Mouse (Mus musculus): ENCODE measurements around the gene Sypl. TPM values are rescaled to one million over a fixed set of nuclear protein-coding genes. Genes with fewer than 3 reads are reported as not detected.

The Sypl gene
- total and polyA plus RNA-seq, 3 experiments = 13.3 to 110 (median 52.8) TPM

GRCm38 (mm10) chr12:32943347-32943746, 10.3 kb upstream of the Sypl start (continued):
- TF ChIP-seq NELFE (IDR thresholded peaks at IDR 0.05; ENCODE audit: low read depth, low read length) (no peak), ZMIZ1 (IDR thresholded peaks at IDR 0.05; ENCODE audit: low read depth, low read length) (no peak), GABPA (IDR thresholded peaks at IDR 0.05; ENCODE audit: low read depth, low read length) (no peak)

- Histone ChIP-seq H3K36me3 (ENCODE audit: control insufficient read depth in 1 of 2, insufficient read depth in 2 of 2, low read length in 2 of 2) (no peaks in the 10 kb centered on the region), H3K9ac (ENCODE audit: control insufficient read depth, low read depth, low read length, poor library complexity, severe bottlenecking) (no peak overlapping the region), H3K27ac (ENCODE audit: control insufficient read depth, low read depth, low read length) (no peak overlapping the region), H3K27me3 (ENCODE audit: control insufficient read depth in 1 of 2, insufficient read depth in 2 of 2, low read length in 2 of 2) (peaks cover 0 to 3% of the 10 kb centered on the region in 2 experiments; a peak in 1 of 4 replicates), H3K4me1 (ENCODE audit: control insufficient read depth in 1 of 2, insufficient read depth in 2 of 2, low read length in 2 of 2) (no peaks in the 10 kb centered on the region), H3K79me2 (ENCODE audit: control insufficient read depth, insufficient read depth, low read length, poor library complexity) (no peaks in the 10 kb centered on the region), H3K4me3 (ENCODE audit: control insufficient read depth in 1 of 2, insufficient read depth in 1 of 2, low read depth in 2 of 2, low read length in 2 of 2) (no peak overlapping the region), H3K9me3 (replicated peaks; ENCODE audit: insufficient read depth, low read length) (no peaks in the 10 kb centered on the region)
- TF ChIP-seq MYB (IDR thresholded peaks at IDR 0.05; ENCODE audit: low read depth, low read length) (no peak), NELFE (IDR thresholded peaks at IDR 0.05; ENCODE audit: low read depth, low read length) (no peak), BHLHE40 (IDR thresholded peaks at IDR 0.05; ENCODE audit: borderline replicate concordance, low read depth, low read length) (no peak), HCFC1 (IDR thresholded peaks at IDR 0.05; ENCODE audit: low read depth, low read length) (no peak), CHD1 (IDR thresholded peaks at IDR 0.05; ENCODE audit: low read depth, low read length) (no peak), POLR2AphosphoS2 (IDR thresholded peaks at IDR 0.05; ENCODE audit: low read length) (no peak), USF2 (IDR thresholded peaks at IDR 0.05; ENCODE audit: borderline replicate concordance in 1 of 2, insufficient read depth in 1 of 2, low read depth in 1 of 2, low read length in 2 of 2) (no peak), ZC3H11A (IDR thresholded peaks at IDR 0.05; ENCODE audit: low read depth, low read length) (no peak), RAD21 (IDR thresholded peaks at IDR 0.05; ENCODE audit: low read depth, low read length) (no peak), TBP (IDR thresholded peaks at IDR 0.05; ENCODE audit: low read depth, low read length) (no peak), NRF1 (IDR thresholded peaks at IDR 0.05; ENCODE audit: insufficient read depth, low read depth, low read length, poor library complexity, severe bottlenecking) (no peak), MXI1 (IDR thresholded peaks at IDR 0.05; ENCODE audit: low read depth, low read length) (no peak), RCOR1 (IDR thresholded peaks at IDR 0.05; ENCODE audit: low read depth, low read length) (no peak), TCF12 (IDR thresholded peaks at IDR 0.05; ENCODE audit: low read depth, low read length) (no peak), EP300 (IDR thresholded peaks at IDR 0.05; ENCODE audit: low read depth in 1 of 2, low read length in 2 of 2) (no peak), POLR2AphosphoS5 (IDR thresholded peaks at IDR 0.05; ENCODE audit: borderline replicate concordance, low read depth, low read length) (no peak), SMC3 (IDR thresholded peaks at IDR 0.05; ENCODE audit: low read depth, low read length) (no peak), E2F4 (IDR thresholded peaks at IDR 0.05; ENCODE audit: borderline replicate concordance, low read depth, low read length) (no peak)
- DNase-seq (ENCODE audit: low read depth, low spot score) = no peak
These were observed 9.7 kb upstream of the Sypl start for GRCm38 (mm10) chr12:32943951-32944350.
